ENCODE assay signal across 8 mouse cellular contexts in genomic region chr15:98952751-98953400, GRCm38 (mm10). TPM values are rescaled to one million over a fixed set of nuclear protein-coding genes. Genes with fewer than 3 reads are reported as not detected.
DNase-seq lines count a peak whose midpoint lies in the region; ATAC-seq lines count a peak whose summit lies in the region.

No protein-coding gene starts in this region.

- no peaks in the 10 kb centered on the region for H3K9me3 ChIP-seq in neural tube, embryonic 11.5 days (ENCODE audit: control insufficient read depth, low read length)
- no peaks in the 10 kb centered on the region for H3K9me3 ChIP-seq in heart, embryonic 10.5 days
- no peaks in the 10 kb centered on the region for H3K9me3 ChIP-seq in kidney, embryonic 16.5 days (ENCODE audit: low read length)

- H3K4me2 ChIP-seq in neural tube, embryonic 11.5 days (ENCODE audit: low read depth), result peak overlapping the region; percentile 52
- peak overlapping the region; percentile 67 for H3K4me2 ChIP-seq in kidney, embryonic 16.5 days (replicated peaks; ENCODE audit: low read depth, low read length)

- peak overlapping the region; percentile 98 for H3K27ac ChIP-seq in neural tube, embryonic 11.5 days (ENCODE audit: low read depth, low read length)
- peak overlapping the region; percentile 91 for H3K27ac ChIP-seq in heart, embryonic 10.5 days
- H3K27ac ChIP-seq in kidney, embryonic 16.5 days (ENCODE audit: low read length), result peak overlapping the region; percentile 97

- no peaks in the 10 kb centered on the region for H3K27me3 ChIP-seq in neural tube, embryonic 11.5 days (ENCODE audit: control insufficient read depth, insufficient read depth, low read length)
- no peaks in the 10 kb centered on the region for H3K27me3 ChIP-seq in heart, embryonic 10.5 days (ENCODE audit: insufficient read depth, poor library complexity, severe bottlenecking)
- no peaks in the 10 kb centered on the region for H3K27me3 ChIP-seq in kidney, embryonic 16.5 days (ENCODE audit: insufficient read depth, low read length)

- H3K4me3 ChIP-seq in neural tube, embryonic 11.5 days (ENCODE audit: low read depth, low read length), result peak overlapping the region; percentile 76
- H3K4me3 ChIP-seq in heart, embryonic 10.5 days, result peak overlapping the region; percentile 84
- H3K4me3 ChIP-seq in kidney, embryonic 16.5 days (ENCODE audit: low read length), result peak overlapping the region; percentile 64

- no peaks in the 10 kb centered on the region for H3K36me3 ChIP-seq in neural tube, embryonic 11.5 days (ENCODE audit: control insufficient read depth, insufficient read depth, low read length)
- H3K36me3 ChIP-seq in heart, embryonic 10.5 days, result peaks cover 14% of the 10 kb centered on the region
- peaks cover 3% of the 10 kb centered on the region; the same call in 1 of the 2 replicates for H3K36me3 ChIP-seq in kidney, embryonic 16.5 days (ENCODE audit: insufficient read depth, low read length)

- whole genome bisulfite sequencing in neural tube, embryonic 11.5 days, result under 1% methylated on average over 41 of the region's 41 CpGs
- under 1% methylated on average over 41 of the region's 41 CpGs for WGBS in heart, embryonic 10.5 days
- WGBS in kidney, embryonic 16.5 days, result 0% methylated on average over 41 of the region's 41 CpGs

- ATAC-seq in neural tube, embryonic 11.5 days (ENCODE audit: insufficient read depth, low FRiP score, low TSS enrichment), result peak; percentile 60
- peak; percentile 83 for ATAC-seq in kidney, embryonic 16.5 days (ENCODE audit: low FRiP score, low TSS enrichment)

- peak overlapping the region; percentile 99 for H3K9ac ChIP-seq in neural tube, embryonic 11.5 days (ENCODE audit: low read length)
- H3K9ac ChIP-seq in kidney, embryonic 16.5 days (replicated peaks; ENCODE audit: low read length), result peak overlapping the region; percentile 84

- 0 out of 2 replicates have a peak, but pooled peaks cover 9% of the 10 kb centered on the region for H3K4me1 ChIP-seq in neural tube, embryonic 11.5 days (ENCODE audit: control insufficient read depth, insufficient read depth, low read length)
- H3K4me1 ChIP-seq in heart, embryonic 10.5 days, result peaks cover 24% of the 10 kb centered on the region
- peaks cover 15% of the 10 kb centered on the region for H3K4me1 ChIP-seq in kidney, embryonic 16.5 days (ENCODE audit: insufficient read depth, low read length)

- DNase-seq in neural tube, embryonic 11.5 days (ENCODE audit: low spot score), result peak; percentile 74
- no peak for DNase-seq in neural tube, embryonic 10.5 days (ENCODE audit: extremely low spot score, low spot score)
- peak; percentile 91 for DNase-seq in embryo, embryonic 11 days
- peak; percentile 84 for DNase-seq in heart, embryonic 10.5 days (ENCODE audit: low spot score)
- DNase-seq in lung, postnatal 10 days, result peak; percentile 86
- DNase-seq in retina, postnatal 1 day, result peak; percentile 76
- peak; percentile 64 to 67 for DNase-seq in urinary bladder, postnatal 36 days (ENCODE audit: low spot score in 2 of 2)

RNA-seq across cellular contexts. Expression of gene Gm49450, which starts 0.5 kb away (rescaled TPM):
- not detected in 2 replicates for polyA plus RNA-seq in neural tube, embryonic 11.5 days (2014; fragmentation: Nextera tagmentation; extraction: Ambion mirVana)
- polyA plus RNA-seq in heart, embryonic 10.5 days (2016; fragmentation: Nextera tagmentation; extraction: Ambion mirVana), result not detected in 2 replicates
- not detected in 2 replicates for polyA plus RNA-seq in kidney, embryonic 16.5 days (2015; fragmentation: Nextera tagmentation; extraction: Ambion mirVana)

RNA-seq across cellular contexts. Expression of gene Tuba1a, which starts 0.6 kb away (rescaled TPM):
- 8,277 and 8,733 TPM in 2 replicates for polyA plus RNA-seq in neural tube, embryonic 11.5 days (2014; fragmentation: Nextera tagmentation; extraction: Ambion mirVana)
- 1,319 and 1,394 TPM in 2 replicates for polyA plus RNA-seq in heart, embryonic 10.5 days (2016; fragmentation: Nextera tagmentation; extraction: Ambion mirVana)
- 925 and 946 TPM in 2 replicates for polyA plus RNA-seq in kidney, embryonic 16.5 days (2015; fragmentation: Nextera tagmentation; extraction: Ambion mirVana)

RNA-seq across cellular contexts. Expression of gene Tuba1b, which starts 18.5 kb away (rescaled TPM):
- 1,967 and 2,051 TPM in 2 replicates for polyA plus RNA-seq in neural tube, embryonic 11.5 days (2014; fragmentation: Nextera tagmentation; extraction: Ambion mirVana)
- 1,935 and 2,007 TPM in 2 replicates for polyA plus RNA-seq in heart, embryonic 10.5 days (2016; fragmentation: Nextera tagmentation; extraction: Ambion mirVana)
- 1,826 and 1,900 TPM in 2 replicates for polyA plus RNA-seq in kidney, embryonic 16.5 days (2015; fragmentation: Nextera tagmentation; extraction: Ambion mirVana)

RNA-seq across cellular contexts. Expression of gene Lmbr1l, which starts 34.8 kb away (rescaled TPM):
- polyA plus RNA-seq in neural tube, embryonic 11.5 days (2014; fragmentation: Nextera tagmentation; extraction: Ambion mirVana), result 7.1 and 8.9 TPM in 2 replicates
- polyA plus RNA-seq in heart, embryonic 10.5 days (2016; fragmentation: Nextera tagmentation; extraction: Ambion mirVana), result 14.9 and 20.2 TPM in 2 replicates
- polyA plus RNA-seq in kidney, embryonic 16.5 days (2015; fragmentation: Nextera tagmentation; extraction: Ambion mirVana), result 17.6 and 18.9 TPM in 2 replicates

RNA-seq across cellular contexts. Expression of gene Dhh, which starts 54.5 kb away (rescaled TPM):
- 0.44 and 2.3 TPM in 2 replicates for polyA plus RNA-seq in neural tube, embryonic 11.5 days (2014; fragmentation: Nextera tagmentation; extraction: Ambion mirVana)
- 2.9 and 3.0 TPM in 2 replicates for polyA plus RNA-seq in heart, embryonic 10.5 days (2016; fragmentation: Nextera tagmentation; extraction: Ambion mirVana)
- polyA plus RNA-seq in kidney, embryonic 16.5 days (2015; fragmentation: Nextera tagmentation; extraction: Ambion mirVana), result 1.4 and 1.8 TPM in 2 replicates
